In genomic region chr4:129461183-129461960, GRCm38 (mm10) we compare ENCODE assay signal across 8 mouse cellular contexts. TPM values are rescaled to one million over a fixed set of nuclear protein-coding genes. Genes with fewer than 3 reads are reported as not detected.
DNase-seq lines count a peak whose midpoint lies in the region; ATAC-seq and TF ChIP-seq lines count a peak whose summit lies in the region.

Gene Bsdc1 (plus strand): TSS chr4:129461581.

- H3K9ac ChIP-seq in embryonic facial prominence, embryonic 15.5 days: peak within 1 kb of the TSS; percentile 76
- H3K9ac ChIP-seq in limb, embryonic 14.5 days (ENCODE audit: low read depth, low read length, severe bottlenecking): peak within 1 kb of the TSS; percentile 82
- peak within 1 kb of the TSS; percentile 73 for H3K9ac ChIP-seq in midbrain, postnatal 0 days (replicated peaks; ENCODE audit: low read length, poor library complexity, severe bottlenecking)

- H3K9me3 ChIP-seq in embryonic facial prominence, embryonic 15.5 days (replicated peaks): no peaks in the 10 kb centered on the region
- H3K9me3 ChIP-seq in limb, embryonic 14.5 days (ENCODE audit: control insufficient read depth, low read length): no peaks in the 10 kb centered on the region
- no peaks in the 10 kb centered on the region for H3K9me3 ChIP-seq in midbrain, postnatal 0 days (ENCODE audit: low read length)

- under 1% methylated on average over 46 of the region's 46 CpGs for WGBS in bone marrow, adult 2 months
- under 1% methylated on average over 46 of the region's 46 CpGs for WGBS in embryonic facial prominence, embryonic 15.5 days
- under 1% methylated on average over 38 of the region's 46 CpGs for WGBS in limb, embryonic 14.5 days
- WGBS in midbrain, postnatal 0 days: under 1% methylated on average over 45 of the region's 46 CpGs

- ATAC-seq in embryonic facial prominence, embryonic 15.5 days (ENCODE audit: insufficient number of reproducible peaks, low FRiP score, low TSS enrichment, low read depth): peak; percentile 99
- peak; percentile 99 for ATAC-seq in limb, embryonic 14.5 days (ENCODE audit: low FRiP score, low read depth)
- ATAC-seq in midbrain, postnatal 0 days (ENCODE audit: low FRiP score): peak; percentile 97

- TF ChIP-seq CTCF in bone marrow, adult 2 months (IDR thresholded peaks at IDR 0.05; ENCODE audit: control insufficient read depth, insufficient read depth, low read length): peak; percentile 20; the same call in 1 of the 2 replicates
- TF ChIP-seq CTCF in midbrain, postnatal 0 days (IDR thresholded peaks at IDR 0.05): no peak; the same call in 1 of the 2 replicates

- peak within 1 kb of the TSS; percentile 96 for H3K27ac ChIP-seq in bone marrow, adult 2 months (ENCODE audit: control insufficient read depth, insufficient read depth, low read depth, low read length, poor library complexity)
- H3K27ac ChIP-seq in embryonic facial prominence, embryonic 15.5 days (replicated peaks): peak within 1 kb of the TSS; percentile 91
- H3K27ac ChIP-seq in limb, embryonic 14.5 days (replicated peaks; ENCODE audit: low read depth, low read length): peak within 1 kb of the TSS; percentile 85
- H3K27ac ChIP-seq in midbrain, postnatal 0 days (ENCODE audit: low read depth, low read length): peak within 1 kb of the TSS; percentile 83

- peak; percentile 91 for TF ChIP-seq POLR2A in bone marrow, adult 2 months (IDR thresholded peaks at IDR 0.05; ENCODE audit: borderline replicate concordance, control insufficient read depth, low read depth, low read length)
- peak; percentile 92; the same call in 1 of the 2 replicates for TF ChIP-seq POLR2A in limb, embryonic 14.5 days (IDR thresholded peaks at IDR 0.05; ENCODE audit: borderline replicate concordance, extremely low read depth, insufficient read depth, insufficient read length)

- peak within 1 kb of the TSS; percentile 74 for H3K4me2 ChIP-seq in embryonic facial prominence, embryonic 15.5 days (replicated peaks)
- peak within 1 kb of the TSS; percentile 78 for H3K4me2 ChIP-seq in limb, embryonic 14.5 days (replicated peaks; ENCODE audit: low read depth, low read length, severe bottlenecking)
- peak within 1 kb of the TSS; percentile 82 for H3K4me2 ChIP-seq in midbrain, postnatal 0 days (ENCODE audit: low read depth, low read length, poor library complexity, severe bottlenecking)

- peak; percentile 100 for DNase-seq in 416B (ENCODE audit: low read depth)
- peak; percentile 100 for DNase-seq in heart, adult 8-10 months (ENCODE audit: low spot score)
- DNase-seq in kidney, adult 9 months: peak; percentile 100
- DNase-seq in limb, embryonic 14.5 days (ENCODE audit: low spot score): peak; percentile 100
- peak; percentile 100 for DNase-seq in midbrain, postnatal 0 days (ENCODE audit: low spot score)
- DNase-seq in spleen, postnatal 14 days (ENCODE audit: low spot score in 2 of 2): peak; percentile 99

- peaks cover 7% of the 10 kb centered on the region; the same call in 1 of the 2 replicates for H3K4me1 ChIP-seq in bone marrow, adult 2 months (ENCODE audit: control insufficient read depth, insufficient read depth, low read length)
- peaks cover 12% of the 10 kb centered on the region for H3K4me1 ChIP-seq in embryonic facial prominence, embryonic 15.5 days
- H3K4me1 ChIP-seq in limb, embryonic 14.5 days (ENCODE audit: control insufficient read depth, insufficient read depth, low read length): peaks cover 8% of the 10 kb centered on the region
- 0 out of 2 replicates have a peak, but pooled peaks cover 3% of the 10 kb centered on the region for H3K4me1 ChIP-seq in midbrain, postnatal 0 days (ENCODE audit: insufficient read depth, low read length)

- no peaks in the 10 kb centered on the region for H3K27me3 ChIP-seq in embryonic facial prominence, embryonic 15.5 days
- no peaks in the 10 kb centered on the region for H3K27me3 ChIP-seq in limb, embryonic 14.5 days (ENCODE audit: control insufficient read depth, insufficient read depth, low read length)
- no peaks in the 10 kb centered on the region for H3K27me3 ChIP-seq in midbrain, postnatal 0 days (ENCODE audit: insufficient read depth, low read length)

- peak within 1 kb of the TSS; percentile 91 for H3K4me3 ChIP-seq in bone marrow, adult 2 months (replicated peaks; ENCODE audit: control insufficient read depth, low read depth, low read length)
- H3K4me3 ChIP-seq in embryonic facial prominence, embryonic 15.5 days (replicated peaks): peak within 1 kb of the TSS; percentile 94
- H3K4me3 ChIP-seq in limb, embryonic 14.5 days (replicated peaks; ENCODE audit: low read length): peak within 1 kb of the TSS; percentile 98
- peak within 1 kb of the TSS; percentile 97 for H3K4me3 ChIP-seq in midbrain, postnatal 0 days (ENCODE audit: low read depth, low read length)

- H3K36me3 ChIP-seq in embryonic facial prominence, embryonic 15.5 days: peaks cover 21% of the 10 kb centered on the region
- peaks cover 28% of the 10 kb centered on the region for H3K36me3 ChIP-seq in limb, embryonic 14.5 days (ENCODE audit: control insufficient read depth, insufficient read depth, low read length)
- peaks cover 17% of the 10 kb centered on the region for H3K36me3 ChIP-seq in midbrain, postnatal 0 days (ENCODE audit: insufficient read depth, low read length)

RNA-seq across cellular contexts. Expression of gene Bsdc1, which starts in this region (rescaled TPM):
- 96.2 and 127 TPM in 2 replicates for polyA plus RNA-seq in bone marrow, adult 2 months (2011; ENCODE audit: insufficient read depth, insufficient read length, low replicate concordance, missing spikeins)
- polyA plus RNA-seq in embryonic facial prominence, embryonic 15.5 days (2015; fragmentation: Nextera tagmentation; extraction: Ambion mirVana): 31.2 and 32.4 TPM in 2 replicates
- total RNA-seq in heart, adult 8-10 months (2022): 10 to 100 TPM; 50.3 to 54.6 (median 53.3) TPM
- polyA plus RNA-seq in limb, embryonic 14.5 days (2012; rRNA removed): 24.6 and 28.9 TPM in 2 replicates
- 27.6 and 29.9 TPM in 2 replicates for polyA plus RNA-seq in limb, embryonic 14.5 days (2014; fragmentation: Nextera tagmentation; extraction: Ambion mirVana)
- 53.7 and 58.9 TPM in 2 replicates for total RNA-seq in midbrain, postnatal 0 days (2014; rRNA removed)
- polyA plus RNA-seq in midbrain, postnatal 0 days (2015; fragmentation: Nextera tagmentation; extraction: Ambion mirVana): 27.0 and 27.1 TPM in 2 replicates

Comparison
In these comparisons a context has a peak if more than half of its experiments do, and no peak if none do; other contexts are left out.
1. Peak in every context shown above with its lines: DNase-seq, ATAC-seq, H3K4me3 ChIP-seq and H3K27ac ChIP-seq.